Mouse (Mus musculus) spleen, adult 2 months (tissue): ENCODE results near the gene Mpnd. TPM values are rescaled to one million over a fixed set of nuclear protein-coding genes. Genes with fewer than 3 reads are reported as not detected.

Experiments
- DNase-seq, 2 experiments: peaks; one replicate each; pipeline versions ENCODE4 v3.0.0 to v3.0.0-alpha.2; 2012 to 2021; ENCODE audit warnings: low spot score in 2 of 2, low read depth in 1 of 2
- H3K27ac ChIP-seq: fragments of 200-500 bp; 2 replicates; pipeline ENCODE4 v1.5.1; 2012; ENCODE audit warnings: low read length, inconsistent platforms; ENCODE audit not compliant: insufficient read depth
- H3K27me3 ChIP-seq: fragments of 200-500 bp; 2 replicates; pipeline ENCODE4 v1.6.1; 2012; ENCODE audit warnings: mild to moderate bottlenecking, moderate library complexity, low read length, inconsistent platforms; ENCODE audit not compliant: control insufficient read depth, insufficient read depth
- H3K36me3 ChIP-seq: fragments of 200-500 bp; 2 replicates; pipeline ENCODE4 v1.6.1; 2012; ENCODE audit warnings: mild to moderate bottlenecking, low read length, inconsistent platforms; ENCODE audit not compliant: control insufficient read depth, insufficient read depth
- H3K4me1 ChIP-seq: fragments of 200-500 bp; 2 replicates; pipeline ENCODE4 v1.6.1; 2011; ENCODE audit warnings: inconsistent platforms; ENCODE audit not compliant: control insufficient read depth, insufficient read depth, insufficient read length
- H3K4me3 ChIP-seq: fragments of 200-500 bp; 2 replicates; pipeline ENCODE4 v1.5.1; 2011; ENCODE audit warnings: mild to moderate bottlenecking, inconsistent platforms; ENCODE audit not compliant: insufficient read depth, insufficient read length; ENCODE audit errors: extremely low read depth
- CTCF ChIP-seq: fragments of 200-500 bp; IDR thresholded peaks from 2 replicates; pipeline ENCODE4 v1.5.1; 2011; ENCODE audit warnings: mild to moderate bottlenecking, inconsistent platforms; ENCODE audit not compliant: insufficient read depth, insufficient read length, insufficient replicate concordance; ENCODE audit errors: extremely low read depth
- POLR2A ChIP-seq: fragments of 200-500 bp; IDR thresholded peaks from 2 replicates; pipeline ENCODE4 v1.6.1; 2011; ENCODE audit warnings: low read depth, low read length, inconsistent platforms
- WGBS: fragments of 180-500 bp; shearing (Covaris S2); methylation state at CpG from one replicate; pipeline ENCODE4 v1.1.7; 2018; 5-methylcytosine and 5-hydroxymethylcytosine counted together
- polyA plus RNA-seq: library from polyadenylated mRNA; depleted of rRNA; stranded (reverse); fragments of >200 nt; gene quantifications from 2 replicates; pipeline ENCODE4 v1.2.3, GENCODE M21; 2012

Gene Mpnd
- polyA plus RNA-seq, 1 experiment = 76.7 TPM

DNA sequence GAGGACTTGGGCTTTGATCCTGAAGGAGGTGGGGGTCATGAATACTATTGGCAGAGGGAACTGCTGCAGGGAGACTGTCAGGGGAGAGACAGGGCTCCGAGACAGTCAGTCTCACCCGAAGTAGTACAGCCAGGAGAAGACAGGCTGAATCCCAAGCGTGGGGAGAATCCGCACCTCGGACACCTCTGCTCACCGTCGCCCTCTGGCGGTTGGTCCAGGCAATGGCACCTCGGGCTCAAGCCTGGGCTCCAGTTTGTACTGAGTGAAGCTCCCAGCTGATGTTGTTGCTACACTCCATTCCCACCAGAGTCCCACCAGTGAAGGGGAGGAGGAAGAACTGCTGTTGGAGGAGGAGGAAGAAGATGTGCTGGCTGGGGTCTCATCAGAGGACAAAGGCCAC, 5.2 kb downstream of the Mpnd start:
- WGBS = 14% methylated on average over 9 of the region's 9 CpGs
- no peaks in the 10 kb centered on the region for H3K27me3 ChIP-seq

DNA sequence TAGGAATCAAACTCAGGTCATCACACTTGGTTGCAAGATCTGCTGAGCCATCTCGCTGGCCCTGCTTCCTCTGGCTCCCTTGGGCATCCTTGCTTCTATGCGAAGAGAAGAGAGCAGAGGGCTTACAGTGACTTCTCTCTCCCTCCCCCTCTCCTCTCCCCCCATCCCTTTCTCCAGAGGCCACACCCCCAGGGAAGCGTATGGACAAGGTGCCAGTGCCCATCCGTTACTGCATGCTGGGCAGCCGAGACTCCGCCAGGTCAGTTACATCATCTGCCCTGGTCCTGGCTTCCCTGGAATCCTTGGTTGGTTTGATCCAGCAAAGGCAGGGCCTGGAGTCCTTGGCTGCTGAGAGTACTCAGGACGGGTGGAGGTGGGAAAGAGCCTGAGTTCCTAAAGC, 5.9 kb downstream of the Mpnd start:
- TF ChIP-seq POLR2A = no peak
- no peak for TF ChIP-seq CTCF
- peaks cover 14% of the 10 kb centered on the region for H3K36me3 ChIP-seq
- no peaks in the 10 kb centered on the region for H3K27me3 ChIP-seq
- no peak for DNase-seq
- peaks cover 10% of the 10 kb centered on the region; the same call in 1 of the 2 replicates for H3K4me1 ChIP-seq
- H3K27ac ChIP-seq = no peak overlapping the region
- 94% methylated on average over 7 of the region's 7 CpGs for WGBS
- H3K4me3 ChIP-seq = no peak overlapping the region

More for the DNA sequence above, 5.2 kb downstream of the Mpnd start:
- H3K4me1 ChIP-seq = peaks cover 10% of the 10 kb centered on the region; the same call in 1 of the 2 replicates
- H3K27ac ChIP-seq = no peak overlapping the region
- no peak for TF ChIP-seq POLR2A
- peak; percentile 97 for TF ChIP-seq CTCF
- peak in 1 of 2 experiments; percentile 75 for DNase-seq
- no peak overlapping the region for H3K4me3 ChIP-seq
- H3K36me3 ChIP-seq = peaks cover 8% of the 10 kb centered on the region

DNA sequence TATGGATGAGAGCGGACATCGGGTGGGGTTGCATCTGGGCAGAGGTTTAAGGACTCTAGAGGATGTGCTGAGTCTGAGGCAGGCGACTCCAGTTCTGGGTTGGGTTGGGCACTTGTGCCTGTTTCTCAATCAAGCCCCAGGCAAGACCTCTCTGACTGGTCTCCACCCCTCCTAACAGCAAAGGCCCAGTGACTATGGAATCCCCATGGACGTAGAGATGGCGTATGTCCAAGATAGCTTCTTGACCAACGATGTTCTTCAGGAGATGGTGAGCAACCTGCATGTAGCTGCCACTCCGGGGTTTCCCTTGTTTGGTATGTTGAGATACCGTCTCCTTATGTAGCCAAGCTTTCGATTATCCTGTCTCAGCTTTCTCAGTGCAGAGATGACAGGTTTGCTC, 9.8 kb downstream of the Mpnd start:
- 95% methylated on average over 9 of the region's 9 CpGs for WGBS
- Histone ChIP-seq H3K4me3 (no peak overlapping the region), H3K27ac (no peak overlapping the region), H3K27me3 (no peaks in the 10 kb centered on the region), H3K4me1 (peaks cover 7% of the 10 kb centered on the region; the same call in 1 of the 2 replicates), H3K36me3 (peaks cover 34% of the 10 kb centered on the region)
- TF ChIP-seq POLR2A = no peak
- no peak for TF ChIP-seq CTCF
- DNase-seq = no peak

DNA sequence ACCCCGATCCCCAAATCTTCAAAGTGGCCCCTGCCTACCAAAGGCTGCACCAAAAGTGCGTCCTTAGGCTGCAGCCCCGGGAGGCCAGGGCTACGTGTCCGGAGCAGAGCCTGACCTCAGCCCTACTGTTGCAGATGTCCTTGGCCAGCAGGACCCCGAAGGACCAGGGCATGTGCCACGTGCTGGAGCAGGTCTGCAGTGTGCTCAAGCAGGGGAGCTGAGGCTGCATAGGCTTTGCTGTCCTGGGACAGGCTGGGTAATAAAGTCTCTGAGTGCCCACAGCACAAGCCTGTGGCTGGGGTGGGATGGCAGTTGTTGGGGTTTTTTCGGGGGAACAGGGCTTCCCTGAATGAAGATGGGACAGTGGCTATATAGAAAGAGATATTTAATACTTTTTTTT, 10.9 kb downstream of the Mpnd start:
- H3K27ac ChIP-seq = no peak overlapping the region
- no peaks in the 10 kb centered on the region for H3K27me3 ChIP-seq
- no peak for DNase-seq
- peaks cover 34% of the 10 kb centered on the region for H3K36me3 ChIP-seq
- no peak overlapping the region for H3K4me3 ChIP-seq
- WGBS = 92% methylated on average over 8 of the region's 8 CpGs
- no peak for TF ChIP-seq POLR2A
- TF ChIP-seq CTCF = no peak
- peaks cover 14% of the 10 kb centered on the region for H3K4me1 ChIP-seq

DNA sequence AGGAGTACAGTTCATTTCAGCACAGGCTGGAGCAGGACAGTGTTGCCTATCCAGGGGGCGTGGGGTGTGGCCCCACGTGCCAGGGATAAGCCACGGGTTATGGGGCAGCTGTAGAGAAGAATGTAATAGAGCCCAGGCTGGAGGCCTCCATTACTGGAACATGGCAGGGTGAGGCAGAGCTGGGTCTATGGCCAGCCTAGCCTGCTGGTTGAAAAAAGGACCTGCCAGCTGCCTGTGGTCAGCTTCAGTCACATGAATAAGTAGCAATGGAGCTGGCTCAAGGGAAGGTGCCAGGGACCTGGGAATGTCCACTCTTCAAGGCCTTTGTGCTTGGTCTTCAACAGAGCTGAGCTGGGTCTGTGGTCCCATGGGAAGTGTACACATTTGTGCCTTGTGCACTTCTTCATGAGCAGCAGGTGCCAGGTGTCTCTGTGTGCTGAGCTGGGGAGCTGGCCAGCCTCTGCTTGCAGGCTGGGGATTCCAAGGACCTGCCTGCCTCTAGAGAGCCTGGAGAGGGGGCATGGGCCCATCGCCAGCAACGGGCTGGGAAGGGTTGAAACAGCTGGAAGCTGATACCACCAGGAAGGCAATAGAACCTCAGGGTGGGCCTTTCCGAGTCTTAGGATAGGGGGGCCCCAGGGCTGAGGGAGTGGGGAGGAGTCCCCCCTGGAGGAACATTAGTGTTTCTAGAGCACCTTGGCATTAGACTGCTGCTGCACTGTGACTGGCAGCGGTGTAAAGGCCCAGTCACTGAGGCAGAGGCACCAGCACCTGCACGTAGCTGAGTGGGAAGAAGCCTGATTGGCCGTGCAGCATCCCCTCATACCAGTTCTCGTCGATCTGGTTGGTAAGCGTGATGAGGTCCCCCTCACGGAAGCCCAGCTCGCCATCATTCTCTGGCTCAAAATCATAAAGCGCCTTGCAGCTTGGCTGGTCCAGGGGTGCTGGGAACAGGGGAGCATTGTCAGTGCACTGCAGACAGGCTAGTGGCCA, 11.6 kb downstream of the Mpnd start:
- 94% methylated on average over 15 of the region's 15 CpGs for WGBS

DNA sequence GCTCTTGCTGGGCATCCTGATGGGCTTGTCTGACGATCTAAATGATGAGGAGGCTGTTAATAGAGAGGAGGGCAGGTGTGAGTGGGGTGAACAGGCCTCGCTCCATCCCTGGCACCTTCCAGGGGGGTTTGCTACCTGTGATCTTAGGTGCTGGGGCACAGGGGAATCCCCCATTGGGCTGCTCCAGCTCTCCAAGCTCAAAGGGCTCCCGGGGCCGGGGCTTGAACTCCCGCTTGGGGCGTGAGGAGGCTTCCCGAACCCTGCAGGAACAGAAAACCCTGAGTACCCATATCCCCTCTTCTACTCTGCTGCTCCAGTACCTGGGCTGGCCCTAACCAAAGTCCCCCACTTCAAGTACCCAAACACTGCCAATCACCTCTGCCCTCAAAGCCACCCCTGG, 12.3 kb downstream of the Mpnd start:
- no peaks in the 10 kb centered on the region for H3K27me3 ChIP-seq
- no peak overlapping the region for H3K27ac ChIP-seq
- H3K4me3 ChIP-seq = no peak overlapping the region
- DNase-seq = no peak
- peaks cover 34% of the 10 kb centered on the region for H3K36me3 ChIP-seq
- WGBS = 91% methylated on average over 7 of the region's 7 CpGs
- TF ChIP-seq POLR2A (no peak), CTCF (no peak)
- peaks cover 28% of the 10 kb centered on the region for H3K4me1 ChIP-seq

More for the DNA sequence above, 11.6 kb downstream of the Mpnd start:
- Histone ChIP-seq H3K4me1 (peaks cover 21% of the 10 kb centered on the region), H3K4me3 (no peak overlapping the region), H3K27ac (no peak overlapping the region), H3K36me3 (peaks cover 34% of the 10 kb centered on the region), H3K27me3 (no peaks in the 10 kb centered on the region)
- TF ChIP-seq CTCF (no peak), POLR2A (no peak)
- no peak for DNase-seq
